Mouse (Mus musculus): ENCODE measurements around the gene Nsmce4a.

DNA sequence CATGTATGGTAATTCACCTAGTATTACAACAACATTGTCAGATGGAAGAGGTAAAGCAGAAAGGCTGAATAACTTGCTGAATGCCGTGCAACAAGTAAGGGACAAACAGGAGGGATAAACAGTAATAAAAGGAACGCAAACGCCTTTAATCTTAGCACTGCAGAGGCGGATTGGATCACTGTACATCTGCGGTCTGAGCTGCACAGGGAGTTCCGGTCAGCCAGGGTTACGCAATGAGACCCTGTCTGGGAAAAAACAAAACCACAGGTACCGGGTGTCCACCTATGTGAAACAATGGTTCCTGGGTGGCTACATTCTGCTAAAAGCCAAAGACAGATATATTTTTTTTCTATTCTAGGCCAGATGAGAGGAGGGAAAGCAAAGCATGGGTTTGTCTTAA lies 49.5 kb downstream of the Nsmce4a start:
- TF ChIP-seq CTCF (IDR thresholded peaks at IDR 0.05; ENCODE audit: borderline replicate concordance, control insufficient read depth, extremely low read depth, insufficient read depth, low read length, poor library complexity), result no peak
- no peak for TF ChIP-seq POLR2A (IDR thresholded peaks at IDR 0.05; ENCODE audit: control insufficient read depth, extremely low read depth, insufficient read depth, low read length, poor library complexity)
